Mouse (Mus musculus) erythroblast, embryonic 14.5 days (primary cell): ENCODE results near the gene Fkbp14.

ENCODE experiments used
- GATA1 ChIP-seq: IDR thresholded peaks from 2 replicates; pipeline ENCODE4 v1.6.1; 2012; ENCODE audit warnings: low read length, inconsistent platforms, mixed read lengths
- TAL1 ChIP-seq: IDR thresholded peaks from 3 replicates; pipeline ENCODE4 v1.6.1; 2012; ENCODE audit warnings: low read length, inconsistent platforms, mixed read lengths

GRCm38 (mm10) chr6:54592938-54593535 lies 4.1 kb downstream of the Fkbp14 start:
- TF ChIP-seq GATA1: no peak
- no peak for TF ChIP-seq TAL1
